Mouse (Mus musculus) cerebellum, postnatal 10 days (tissue): ENCODE measurements at regions not wholly inside any gene's neighbourhood (a gene's known extent, or its start where the extent isn't known, plus 50 kb on each side); places are given as distances from the start of the nearest gene placed in this dataset.

Experiments
- DNase-seq, 2 experiments: peaks; one replicate each; pipeline ENCODE4 v3.0.0; 2021; ENCODE audit warnings: mixed read lengths in 2 of 2

GRCm38 (mm10) chrX:62969746-62970145 lies 502.0 kb downstream of the 4931400O07Rik start:
- DNase-seq = peak; percentile 33 to 59
